Mouse (Mus musculus): ENCODE results near the gene Rnf217. TPM values are rescaled to one million over a fixed set of nuclear protein-coding genes. Genes with fewer than 3 reads are reported as not detected.

The Rnf217 gene
- polyA plus RNA-seq, 1 experiment from 2014 or later = 0.56 TPM

GRCm38 (mm10) chr10:31463044-31463443 is 145.9 kb downstream of the Rnf217 start:
- no peak overlapping the region for H3K4me2 ChIP-seq (ENCODE audit: low read depth, low read length)
- no peak overlapping the region for H3K4me3 ChIP-seq (ENCODE audit: low read depth, low read length)
- ATAC-seq (no peak), DNase-seq (no peak)
- H3K9ac ChIP-seq (replicated peaks) = no peak overlapping the region
- 83% methylated on average over 2 of the region's 2 CpGs for WGBS (ENCODE audit: insufficient replicate concordance)
- no peaks in the 10 kb centered on the region for H3K27me3 ChIP-seq (ENCODE audit: insufficient read depth, low read length)
- no peaks in the 10 kb centered on the region for H3K4me1 ChIP-seq (ENCODE audit: insufficient read depth)
- no peaks in the 10 kb centered on the region for H3K36me3 ChIP-seq (replicated peaks; ENCODE audit: insufficient read depth, low read length)
- no peaks in the 10 kb centered on the region for H3K9me3 ChIP-seq (ENCODE audit: low read length)
- TF ChIP-seq CTCF (IDR thresholded peaks at IDR 0.05; ENCODE audit: low read depth) = no peak
- H3K27ac ChIP-seq (ENCODE audit: low read depth) = no peak overlapping the region

- H3K36me3 ChIP-seq (replicated peaks; ENCODE audit: insufficient read depth, low read length) = no peaks in the 10 kb centered on the region
- ATAC-seq (no peak), DNase-seq (no peak)
- H3K27ac ChIP-seq (ENCODE audit: low read depth) = no peak overlapping the region
- no peaks in the 10 kb centered on the region for H3K9me3 ChIP-seq (ENCODE audit: low read length)
- no peak overlapping the region for H3K4me3 ChIP-seq (ENCODE audit: low read depth, low read length)
- no peaks in the 10 kb centered on the region for H3K4me1 ChIP-seq (ENCODE audit: insufficient read depth)
- TF ChIP-seq CTCF (IDR thresholded peaks at IDR 0.05; ENCODE audit: low read depth) (no peak), EP300 (IDR thresholded peaks at IDR 0.05; ENCODE audit: low read depth) (no peak)
- no peak overlapping the region for H3K4me2 ChIP-seq (ENCODE audit: low read depth, low read length)
- no peaks in the 10 kb centered on the region for H3K27me3 ChIP-seq (ENCODE audit: insufficient read depth, low read length)
- no peak overlapping the region for H3K9ac ChIP-seq (replicated peaks)
- WGBS (ENCODE audit: insufficient replicate concordance) = 48% methylated on average over 1 of the region's 1 CpGs
Observed at GRCm38 (mm10) chr10:31456806-31457205, 152.2 kb downstream of the Rnf217 start.

GRCm38 (mm10) chr10:31447083-31447482 is 161.9 kb downstream of the Rnf217 start:
- Histone ChIP-seq H3K27ac (ENCODE audit: low read depth) (no peak overlapping the region), H3K4me2 (ENCODE audit: low read depth, low read length) (no peak overlapping the region), H3K27me3 (ENCODE audit: insufficient read depth, low read length) (no peaks in the 10 kb centered on the region), H3K9ac (replicated peaks) (no peak overlapping the region), H3K4me3 (ENCODE audit: low read depth, low read length) (no peak overlapping the region), H3K9me3 (ENCODE audit: low read length) (no peaks in the 10 kb centered on the region), H3K36me3 (replicated peaks; ENCODE audit: insufficient read depth, low read length) (no peaks in the 10 kb centered on the region), H3K4me1 (ENCODE audit: insufficient read depth) (no peaks in the 10 kb centered on the region)
- DNase-seq = no peak
- WGBS (ENCODE audit: insufficient replicate concordance) = 34% methylated on average over 1 of the region's 1 CpGs
- ATAC-seq = no peak
- no peak for TF ChIP-seq EP300 (IDR thresholded peaks at IDR 0.05; ENCODE audit: low read depth)
- TF ChIP-seq CTCF (IDR thresholded peaks at IDR 0.05; ENCODE audit: low read depth) = no peak

- Histone ChIP-seq H3K4me2 (ENCODE audit: low read depth, low read length) (peak within 1 kb of the TSS; percentile 84), H3K27me3 (ENCODE audit: insufficient read depth, low read length) (no peaks in the 10 kb centered on the region), H3K27ac (ENCODE audit: low read depth) (no peak within 1 kb of the TSS), H3K9me3 (ENCODE audit: low read length) (no peaks in the 10 kb centered on the region), H3K4me3 (ENCODE audit: low read depth, low read length) (peak within 1 kb of the TSS; percentile 51), H3K4me1 (ENCODE audit: insufficient read depth) (no peaks in the 10 kb centered on the region), H3K36me3 (replicated peaks; ENCODE audit: insufficient read depth, low read length) (no peaks in the 10 kb centered on the region), H3K9ac (replicated peaks) (peak within 1 kb of the TSS; percentile 28)
- ATAC-seq (peak; percentile 98), DNase-seq (peak; percentile 84)
- TF ChIP-seq EP300 (IDR thresholded peaks at IDR 0.05; ENCODE audit: low read depth) (no peak), CTCF (IDR thresholded peaks at IDR 0.05; ENCODE audit: low read depth) (peak; percentile 88)
- WGBS (ENCODE audit: insufficient replicate concordance) = 2% methylated on average over 59 of the region's 59 CpGs
Observed at GRCm38 (mm10) chr10:31445291-31446124, 163.5 kb downstream of the Rnf217 start, which contains the start of gene Tpd52l1. Gene Tpd52l1, minus strand, starts transcription at chr10:31445958.

- WGBS (ENCODE audit: insufficient replicate concordance) = 77% methylated on average over 7 of the region's 7 CpGs
- Histone ChIP-seq H3K4me2 (ENCODE audit: low read depth, low read length) (no peak overlapping the region), H3K27me3 (ENCODE audit: insufficient read depth, low read length) (no peaks in the 10 kb centered on the region), H3K4me1 (ENCODE audit: insufficient read depth) (no peaks in the 10 kb centered on the region), H3K27ac (ENCODE audit: low read depth) (no peak overlapping the region), H3K36me3 (replicated peaks; ENCODE audit: insufficient read depth, low read length) (no peaks in the 10 kb centered on the region), H3K9ac (replicated peaks) (no peak overlapping the region), H3K4me3 (ENCODE audit: low read depth, low read length) (no peak overlapping the region), H3K9me3 (ENCODE audit: low read length) (no peaks in the 10 kb centered on the region)
- no peak for DNase-seq
- ATAC-seq = no peak
- TF ChIP-seq EP300 (IDR thresholded peaks at IDR 0.05; ENCODE audit: low read depth) = no peak
- no peak for TF ChIP-seq CTCF (IDR thresholded peaks at IDR 0.05; ENCODE audit: low read depth)
Observed at GRCm38 (mm10) chr10:31444206-31444605, 164.8 kb downstream of the Rnf217 start.

Other genes with a start within 250 kb of the Rnf217 start
- 2.9 and 3.9 TPM in 2 replicates for gene Tpd52l1, start 163.2 kb downstream of the Rnf217 start, polyA plus RNA-seq (2015; fragmentation: Nextera tagmentation; extraction: Ambion mirVana)